Mouse (Mus musculus) intestine, embryonic 14.5 days (tissue): Measurements from ENCODE around the gene Sfxn1. TPM values are rescaled to one million over a fixed set of nuclear protein-coding genes. Genes with fewer than 3 reads are reported as not detected.

Experiments used
- ATAC-seq: fragments of 200-750 bp; cut with Nextera tagmentation; replicated peaks from 2 replicates; pipeline ENCODE4 v1.8.0; 2017; ENCODE audit warnings: low read depth, moderate number of reproducible peaks, moderate TSS enrichment, moderate library complexity; ENCODE audit not compliant: low FRiP score, low TSS enrichment
- DNase-seq: peaks from one replicate; pipeline ENCODE4 v3.0.0-alpha.2; 2018; ENCODE audit warnings: low spot score
- H3K27ac ChIP-seq: fragments of 300-500 bp; sonication (generic); 2 replicates; pipeline ENCODE4 v1.5.1; 2014; ENCODE audit warnings: low read depth, mild to moderate bottlenecking, control low read depth
- H3K27me3 ChIP-seq: fragments of 300-500 bp; sonication (generic); replicated peaks from 2 replicates; pipeline ENCODE4 v1.6.1; 2014; ENCODE audit warnings: low read length, control low read depth; ENCODE audit not compliant: control insufficient read depth, insufficient read depth
- H3K36me3 ChIP-seq: fragments of 300-500 bp; sonication (generic); 2 replicates; pipeline ENCODE4 v1.6.1; 2014; ENCODE audit warnings: low read length, control low read depth; ENCODE audit not compliant: control insufficient read depth, insufficient read depth
- H3K4me1 ChIP-seq: fragments of 300-500 bp; sonication (generic); replicated peaks from 2 replicates; pipeline ENCODE4 v1.6.1; 2014; ENCODE audit warnings: low read length, control low read depth, mixed read lengths; ENCODE audit not compliant: control insufficient read depth, insufficient read depth
- H3K4me2 ChIP-seq: fragments of 300-500 bp; sonication (generic); 2 replicates; pipeline ENCODE4 v1.6.1; 2014; ENCODE audit warnings: low read length
- H3K4me3 ChIP-seq: fragments of 300-500 bp; sonication (generic); 2 replicates; pipeline ENCODE4 v1.5.1; 2014; ENCODE audit warnings: low read depth, low read length, control low read depth, mixed read lengths
- H3K9ac ChIP-seq: fragments of 300-500 bp; sonication (generic); 2 replicates; pipeline ENCODE4 v1.6.1; 2014; ENCODE audit warnings: mild to moderate bottlenecking, low read length
- H3K9me3 ChIP-seq: fragments of 300-500 bp; sonication (generic); 2 replicates; pipeline ENCODE4 v1.6.1; 2016; ENCODE audit warnings: low read length, control low read depth; ENCODE audit not compliant: control insufficient read depth
- WGBS: fragments of 180-500 bp; shearing (Covaris S2); extraction: QIAGEN DNeasy Blood & Tissue Kit; methylation state at CpG from one replicate; pipeline ENCODE4 v1.1.7; 2014; 5-methylcytosine and 5-hydroxymethylcytosine counted together
- polyA plus RNA-seq: library from polyadenylated mRNA; unstranded; fragments of >200 nt; fragmentation: Nextera tagmentation; extraction: Ambion mirVana; gene quantifications from 2 replicates; pipeline ENCODE4 v1.2.1, GENCODE M21; 2014

The Sfxn1 gene
- polyA plus RNA-seq, 1 experiment from 2014 or later = 87.8 TPM

GRCm38 (mm10) chr13:54080785-54081184 lies 9.1 kb downstream of the Sfxn1 start:
- ATAC-seq (no peak), DNase-seq (no peak)
- Histone ChIP-seq H3K4me1 (peaks cover 13% of the 10 kb centered on the region), H3K36me3 (peaks cover 5% of the 10 kb centered on the region), H3K27ac (no peak overlapping the region), H3K9ac (no peak overlapping the region), H3K9me3 (no peaks in the 10 kb centered on the region), H3K27me3 (no peaks in the 10 kb centered on the region), H3K4me3 (no peak overlapping the region), H3K4me2 (no peak overlapping the region)
- WGBS = 98% methylated on average over 1 of the region's 1 CpGs

GRCm38 (mm10) chr13:54082946-54083345 lies 11.3 kb downstream of the Sfxn1 start:
- no peak overlapping the region for H3K27ac ChIP-seq
- no peaks in the 10 kb centered on the region for H3K9me3 ChIP-seq
- H3K27me3 ChIP-seq = no peaks in the 10 kb centered on the region
- DNase-seq = no peak
- no peak overlapping the region for H3K4me3 ChIP-seq
- H3K4me2 ChIP-seq = no peak overlapping the region
- no peak for ATAC-seq
- no peak overlapping the region for H3K9ac ChIP-seq
- H3K4me1 ChIP-seq = peaks cover 13% of the 10 kb centered on the region
- WGBS = 79% methylated on average over 5 of the region's 5 CpGs
- H3K36me3 ChIP-seq = peaks cover 26% of the 10 kb centered on the region

GRCm38 (mm10) chr13:54084178-54084577 lies 12.5 kb downstream of the Sfxn1 start:
- Histone ChIP-seq H3K36me3 (peaks cover 36% of the 10 kb centered on the region), H3K4me3 (no peak overlapping the region), H3K27ac (no peak overlapping the region), H3K27me3 (no peaks in the 10 kb centered on the region), H3K9me3 (no peaks in the 10 kb centered on the region), H3K4me2 (no peak overlapping the region), H3K9ac (no peak overlapping the region), H3K4me1 (peaks cover 4% of the 10 kb centered on the region)
- no peak for ATAC-seq
- 62% methylated on average over 4 of the region's 4 CpGs for WGBS
- DNase-seq = no peak

GRCm38 (mm10) chr13:54084826-54085225 lies 13.2 kb downstream of the Sfxn1 start:
- H3K4me2 ChIP-seq = no peak overlapping the region
- 81% methylated on average over 5 of the region's 5 CpGs for WGBS

GRCm38 (mm10) chr13:54085266-54085665 lies 13.6 kb downstream of the Sfxn1 start:
- no peak for ATAC-seq
- H3K27me3 ChIP-seq = no peaks in the 10 kb centered on the region
- H3K4me2 ChIP-seq = no peak overlapping the region
- DNase-seq = no peak
- peaks cover 45% of the 10 kb centered on the region for H3K36me3 ChIP-seq
- WGBS = 92% methylated on average over 18 of the region's 18 CpGs
- H3K27ac ChIP-seq = no peak overlapping the region
- H3K4me3 ChIP-seq = no peak overlapping the region
- H3K4me1 ChIP-seq = no peaks in the 10 kb centered on the region
- no peaks in the 10 kb centered on the region for H3K9me3 ChIP-seq
- no peak overlapping the region for H3K9ac ChIP-seq

More at GRCm38 (mm10) chr13:54084826-54085225, 13.2 kb downstream of the Sfxn1 start:
- H3K9ac ChIP-seq = no peak overlapping the region
- H3K9me3 ChIP-seq = no peaks in the 10 kb centered on the region
- ATAC-seq = no peak
- peaks cover 43% of the 10 kb centered on the region for H3K36me3 ChIP-seq
- no peak overlapping the region for H3K27ac ChIP-seq
- DNase-seq = no peak
- H3K4me3 ChIP-seq = no peak overlapping the region
- no peaks in the 10 kb centered on the region for H3K4me1 ChIP-seq
- H3K27me3 ChIP-seq = no peaks in the 10 kb centered on the region

- peaks cover 90% of the 10 kb centered on the region for H3K36me3 ChIP-seq
These were observed 20.1 kb downstream of the Sfxn1 start for GRCm38 (mm10) chr13:54091719-54092118.

GRCm38 (mm10) chr13:54094349-54094748 lies 22.7 kb downstream of the Sfxn1 start:
- H3K4me3 ChIP-seq = no peak overlapping the region
- no peaks in the 10 kb centered on the region for H3K4me1 ChIP-seq
- WGBS = 92% methylated on average over 4 of the region's 4 CpGs
- no peak overlapping the region for H3K4me2 ChIP-seq
- H3K27ac ChIP-seq = no peak overlapping the region
- no peaks in the 10 kb centered on the region for H3K9me3 ChIP-seq
- no peak overlapping the region for H3K9ac ChIP-seq
- H3K36me3 ChIP-seq = peaks cover 84% of the 10 kb centered on the region
- DNase-seq = no peak
- no peak for ATAC-seq
- H3K27me3 ChIP-seq = no peaks in the 10 kb centered on the region

More at GRCm38 (mm10) chr13:54091719-54092118, 20.1 kb downstream of the Sfxn1 start:
- H3K27me3 ChIP-seq = no peaks in the 10 kb centered on the region
- no peak for DNase-seq
- no peak overlapping the region for H3K9ac ChIP-seq
- no peaks in the 10 kb centered on the region for H3K9me3 ChIP-seq
- H3K4me2 ChIP-seq = no peak overlapping the region
- WGBS = 88% methylated on average over 6 of the region's 6 CpGs
- no peak overlapping the region for H3K4me3 ChIP-seq
- H3K27ac ChIP-seq = no peak overlapping the region
- H3K4me1 ChIP-seq = no peaks in the 10 kb centered on the region
- no peak for ATAC-seq

GRCm38 (mm10) chr13:54094963-54095362 lies 23.3 kb downstream of the Sfxn1 start:
- no peak for DNase-seq
- no peak overlapping the region for H3K27ac ChIP-seq
- no peak overlapping the region for H3K4me2 ChIP-seq
- WGBS = 71% methylated on average over 6 of the region's 6 CpGs
- ATAC-seq = no peak
- no peak overlapping the region for H3K9ac ChIP-seq
- no peak overlapping the region for H3K4me3 ChIP-seq
- H3K27me3 ChIP-seq = no peaks in the 10 kb centered on the region
- peaks cover 78% of the 10 kb centered on the region for H3K36me3 ChIP-seq
- no peaks in the 10 kb centered on the region for H3K4me1 ChIP-seq
- no peaks in the 10 kb centered on the region for H3K9me3 ChIP-seq

- WGBS = 86% methylated on average over 8 of the region's 8 CpGs
- H3K36me3 ChIP-seq = peaks cover 76% of the 10 kb centered on the region
- ATAC-seq (no peak), DNase-seq (no peak)
- no peak overlapping the region for H3K9ac ChIP-seq
- H3K9me3 ChIP-seq = no peaks in the 10 kb centered on the region
- H3K27me3 ChIP-seq = no peaks in the 10 kb centered on the region
- no peak overlapping the region for H3K4me2 ChIP-seq
- no peak overlapping the region for H3K4me3 ChIP-seq
- no peak overlapping the region for H3K27ac ChIP-seq
- no peaks in the 10 kb centered on the region for H3K4me1 ChIP-seq
These were observed 24.1 kb downstream of the Sfxn1 start for GRCm38 (mm10) chr13:54095721-54096120.
